Mouse (Mus musculus) small intestine, adult 2 months (tissue): ENCODE measurements at regions not wholly inside any gene's neighbourhood (a gene's known extent, or its start where the extent isn't known, plus 50 kb on each side); places are given as distances from the start of the nearest gene placed in this dataset.

Experiments used
- CTCF ChIP-seq: fragments of 200-500 bp; IDR thresholded peaks from 2 replicates; pipeline ENCODE4 v1.5.1; 2012; ENCODE audit warnings: low read depth, mild to moderate bottlenecking, control low read depth, inconsistent platforms, low read length, moderate library complexity, mixed read lengths; ENCODE audit not compliant: insufficient replicate concordance, insufficient read length; ENCODE audit errors: extremely low read depth
- POLR2A ChIP-seq: fragments of 200-500 bp; IDR thresholded peaks from 2 replicates; pipeline ENCODE4 v1.6.1; 2012; ENCODE audit warnings: low read depth, mild to moderate bottlenecking, control low read depth, inconsistent platforms, low read length, moderate library complexity

DNA sequence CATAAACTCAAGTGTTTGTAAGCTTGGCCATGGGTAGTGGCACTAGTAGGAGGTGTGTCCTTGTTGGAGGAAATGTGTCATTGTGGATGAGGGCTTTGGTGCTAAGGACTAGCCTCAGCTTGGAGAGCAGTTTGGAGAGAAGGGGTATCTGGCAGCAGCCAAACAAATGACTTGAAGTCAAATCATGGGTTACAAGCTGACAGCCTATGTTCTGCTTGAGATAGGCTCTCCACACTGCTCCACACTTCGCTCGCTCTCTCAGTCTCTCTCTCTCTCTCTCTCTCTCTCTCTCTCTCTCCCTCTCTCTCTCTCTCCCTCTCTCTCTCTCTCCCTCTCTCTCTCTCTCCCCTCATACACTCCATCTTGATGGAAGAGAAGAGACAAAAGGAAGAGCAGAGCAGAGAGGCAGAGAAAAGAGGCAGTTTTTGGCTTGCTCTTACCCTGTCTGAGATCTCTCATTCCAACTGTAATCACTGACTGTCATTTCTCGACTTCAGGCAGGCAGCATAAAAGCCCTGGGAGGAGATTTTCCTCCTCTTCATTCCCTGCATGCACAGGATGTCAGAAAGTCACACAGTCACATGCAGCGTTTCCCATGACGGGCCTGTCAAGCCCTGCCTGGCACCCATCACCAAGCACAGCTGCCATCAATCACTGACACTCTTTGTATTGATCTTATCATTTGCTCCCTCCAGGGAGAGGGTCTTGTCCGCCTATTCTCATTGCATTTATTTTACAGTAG, 83.5 kb upstream of the Map9 start:
- TF ChIP-seq CTCF (no peak), POLR2A (no peak)
